32 mouse cellular contexts compared by ENCODE assay signal in the genomic region with DNA sequence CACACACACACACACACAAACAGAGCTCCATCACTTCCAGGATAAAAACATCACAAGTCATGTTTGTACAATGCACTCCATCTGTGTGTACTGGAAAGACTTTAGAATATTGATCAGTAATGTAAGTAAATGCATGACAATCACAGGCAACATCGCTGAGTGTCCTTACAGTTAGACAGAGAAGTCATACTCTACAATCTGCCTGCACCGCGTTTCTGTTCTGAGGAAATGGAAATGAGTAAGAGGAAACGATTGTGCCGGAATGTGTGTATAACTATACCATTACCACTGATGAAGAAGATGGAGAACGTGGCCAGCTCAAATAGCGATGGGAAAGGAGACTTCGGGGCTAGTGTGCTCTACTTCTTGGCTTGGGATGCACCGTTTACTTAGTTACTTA.
"Had no signal": no experiment of that assay in that cellular context is flagged by ENCODE, and none has a peak within 500 bp of the region (broad histone marks: within the 10 kb centered on the region; RNA-seq: fewer than 3 reads in every experiment).

No protein-coding gene starts in this region.

- H3K4me2 ChIP-seq: heart, embryonic 11.5 days; heart, embryonic 12.5 days; heart, embryonic 15.5 days; hindbrain, embryonic 12.5 days; hindbrain, embryonic 13.5 days; hindbrain, embryonic 14.5 days; hindbrain, embryonic 15.5 days; intestine, embryonic 15.5 days; kidney, embryonic 15.5 days had no signal

- H3K9me3 ChIP-seq: heart, embryonic 12.5 days; heart, embryonic 15.5 days; hindbrain, embryonic 10.5 days; hindbrain, embryonic 12.5 days; hindbrain, embryonic 13.5 days; hindbrain, embryonic 15.5 days; intestine, embryonic 15.5 days; kidney, embryonic 15.5 days had no signal

- DNase-seq: heart, postnatal 14 days; heart, postnatal 36 days; kidney, adult 11 months; kidney, adult 18-20 months; kidney, adult 2 months; kidney, adult 8-10 months; kidney, adult 9 months; kidney, postnatal 10 days; kidney, postnatal 14 days; kidney, postnatal 25 days; kidney, postnatal 36 days; kidney, postnatal 4 days; layer of hippocampus, adult 9-11 months; layer of hippocampus, postnatal 36 days had no signal

- H3K4me3 ChIP-seq: heart, embryonic 12.5 days; heart, embryonic 15.5 days; hindbrain, embryonic 10.5 days; hindbrain, embryonic 12.5 days; hindbrain, embryonic 13.5 days; hindbrain, embryonic 15.5 days; intestine, embryonic 15.5 days; kidney, embryonic 15.5 days; layer of hippocampus, adult 2 months; left cerebral cortex, adult 2 months had no signal

- ATAC-seq: hindbrain, embryonic 16.5 days; hindbrain, postnatal 0 days; inflammation-experienced regulatory T-cells, adult 6 months; intestine, embryonic 15.5 days; intestine, embryonic 16.5 days; intestine, postnatal 0 days had no signal

- H3K4me1 ChIP-seq: intestine, embryonic 15.5 days; kidney, embryonic 15.5 days had no signal

- H3K9ac ChIP-seq: heart, embryonic 12.5 days; heart, embryonic 15.5 days; hindbrain, embryonic 12.5 days; hindbrain, embryonic 13.5 days; hindbrain, embryonic 14.5 days; hindbrain, embryonic 15.5 days; intestine, embryonic 15.5 days; kidney, embryonic 15.5 days had no signal

- H3K36me3 ChIP-seq: heart, embryonic 12.5 days; heart, embryonic 15.5 days; hindbrain, embryonic 10.5 days; hindbrain, embryonic 12.5 days; hindbrain, embryonic 13.5 days; hindbrain, embryonic 15.5 days; intestine, embryonic 15.5 days; kidney, embryonic 15.5 days had no signal

- H3K27ac ChIP-seq: hindbrain, embryonic 10.5 days; hindbrain, embryonic 12.5 days; hindbrain, embryonic 13.5 days; hindbrain, embryonic 14.5 days; hindbrain, embryonic 15.5 days; hindbrain, postnatal 0 days; intestine, embryonic 15.5 days; kidney, embryonic 15.5 days; kidney, postnatal 0 days; layer of hippocampus, adult 2 months had no signal

- H3K27me3 ChIP-seq: heart, embryonic 12.5 days; heart, embryonic 15.5 days; hindbrain, embryonic 12.5 days; hindbrain, embryonic 13.5 days; hindbrain, embryonic 15.5 days; intestine, embryonic 15.5 days; kidney, embryonic 15.5 days had no signal
